Mouse (Mus musculus): ENCODE measurements around the gene Car1.
"Not testable (repeated sequence)": the region's sequence is repeated elsewhere in the genome, so short reads cannot be mapped to it uniquely, and the experiment has no call there.

Gene Car1

GRCm38 (mm10) chr3:14785353-14785752, 22.8 kb downstream of the Car1 start:
- no peak for DNase-seq (ENCODE audit: low read depth, low spot score)

GRCm38 (mm10) chr3:14783198-14783597, 25.0 kb downstream of the Car1 start:
- not testable (repeated sequence) for DNase-seq (ENCODE audit: low read depth, low spot score)

GRCm38 (mm10) chr3:14782365-14782764, 25.8 kb downstream of the Car1 start:
- peak; percentile 75 for DNase-seq (ENCODE audit: low read depth, low spot score)

GRCm38 (mm10) chr3:14780212-14780611, 28.0 kb downstream of the Car1 start:
- DNase-seq (ENCODE audit: low read depth, low spot score), result no peak

GRCm38 (mm10) chr3:14776497-14777162, 31.5 kb downstream of the Car1 start:
- not testable (repeated sequence) for DNase-seq (ENCODE audit: low read depth, low spot score)

- DNase-seq (ENCODE audit: low read depth, low spot score), result not testable (repeated sequence)
Observed at GRCm38 (mm10) chr3:14774539-14774938, 33.6 kb downstream of the Car1 start.

GRCm38 (mm10) chr3:14772473-14772872, 35.7 kb downstream of the Car1 start:
- DNase-seq (ENCODE audit: low read depth, low spot score), result not testable (repeated sequence)

- DNase-seq (ENCODE audit: low read depth, low spot score), result no peak
Observed at GRCm38 (mm10) chr3:14764755-14765566, 43.2 kb downstream of the Car1 start.

- peak; percentile 9 for DNase-seq (ENCODE audit: low read depth, low spot score)
Observed at GRCm38 (mm10) chr3:14755716-14756115, 52.5 kb downstream of the Car1 start.

GRCm38 (mm10) chr3:14746041-14746440, 62.1 kb downstream of the Car1 start:
- no peak for DNase-seq (ENCODE audit: low read depth, low spot score)

- DNase-seq (ENCODE audit: low read depth, low spot score), result no peak
Observed at GRCm38 (mm10) chr3:14738261-14738660, 69.9 kb downstream of the Car1 start.

- DNase-seq (ENCODE audit: low read depth, low spot score), result not testable (repeated sequence)
Observed at GRCm38 (mm10) chr3:14727496-14727895, 80.7 kb downstream of the Car1 start.

- DNase-seq (ENCODE audit: low read depth, low spot score), result not testable (repeated sequence)
Observed at GRCm38 (mm10) chr3:14725462-14725861, 82.7 kb downstream of the Car1 start.

Data from skeletal muscle tissue, adult 2 months (tissue).